Mouse (Mus musculus): Measurements from ENCODE around the gene Ggt1. TPM values are rescaled to one million over a fixed set of nuclear protein-coding genes. Genes with fewer than 3 reads are reported as not detected.

The Ggt1 gene
- polyA plus RNA-seq, 1 experiment from 2014 or later, result 13.8 TPM

DNA sequence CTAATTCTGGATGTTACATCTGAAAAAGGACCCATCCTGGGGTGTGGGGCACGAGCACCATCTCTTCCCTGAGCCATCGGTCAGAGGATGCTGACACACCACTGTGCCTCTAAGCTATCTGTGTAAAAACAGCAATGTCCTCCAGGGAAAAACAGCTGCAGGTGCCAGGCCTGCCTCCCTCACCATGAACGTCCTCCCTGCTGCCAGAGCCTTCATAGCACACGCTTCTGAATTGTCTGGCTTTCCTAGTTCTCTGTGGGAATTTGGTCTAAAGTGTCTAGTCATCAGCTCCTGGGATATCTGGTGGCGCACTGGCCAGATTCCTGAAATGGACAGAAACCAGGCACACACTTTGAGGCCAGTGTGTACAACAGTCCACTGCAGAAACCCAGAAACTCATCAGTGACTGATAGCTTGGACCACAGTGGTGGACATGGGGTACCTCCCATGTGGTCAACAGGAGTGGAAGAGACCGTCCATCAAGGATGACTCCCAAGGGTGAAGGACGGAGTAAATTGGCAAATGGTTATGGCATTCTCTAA is 38.9 kb downstream of the Ggt1 start:
- Histone ChIP-seq H3K9ac (no peak overlapping the region), H3K27ac (replicated peaks) (no peak overlapping the region), H3K9me3 (replicated peaks) (no peaks in the 10 kb centered on the region), H3K4me2 (no peak overlapping the region), H3K4me1 (replicated peaks) (no peaks in the 10 kb centered on the region), H3K36me3 (replicated peaks) (no peaks in the 10 kb centered on the region), H3K27me3 (no peaks in the 10 kb centered on the region), H3K4me3 (replicated peaks) (no peak overlapping the region)
- ATAC-seq (ENCODE audit: insufficient read depth), result no peak
- WGBS (ENCODE audit: insufficient replicate concordance), result 64% methylated on average over 7 of the region's 7 CpGs

DNA sequence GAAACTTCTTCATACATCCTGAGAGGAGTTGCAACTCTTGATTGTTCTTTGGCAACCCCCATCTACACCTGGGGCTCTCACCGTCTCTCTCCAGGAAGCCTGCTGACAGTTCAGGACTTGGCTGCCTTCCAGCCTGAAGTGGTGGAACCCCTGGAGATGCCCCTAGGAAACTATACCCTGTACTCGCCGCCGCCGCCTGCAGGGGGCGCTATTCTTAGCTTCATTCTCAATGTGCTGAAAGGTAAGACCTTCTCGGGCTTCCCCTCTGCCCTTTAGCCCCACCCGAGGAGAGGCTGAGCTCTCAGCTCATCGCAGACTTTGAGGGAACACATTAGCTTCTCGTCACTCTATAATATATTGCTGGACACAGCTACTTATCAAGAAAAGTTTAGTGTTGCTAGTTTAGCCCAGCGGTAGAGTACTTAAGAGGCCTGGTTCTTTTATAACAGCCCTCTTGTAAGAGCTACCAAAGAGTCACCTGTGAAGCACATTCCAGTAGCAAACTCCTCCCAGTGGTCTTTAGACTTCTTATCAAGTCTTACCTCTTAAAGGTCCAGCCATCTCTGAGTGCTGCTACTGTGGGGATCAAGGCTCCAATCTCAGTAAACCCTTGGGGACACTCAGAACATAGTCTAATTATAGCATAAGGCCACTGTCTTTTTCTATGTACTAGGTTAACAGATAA is 43.9 kb downstream of the Ggt1 start:
- Histone ChIP-seq H3K9ac (no peak overlapping the region), H3K4me3 (replicated peaks) (no peak overlapping the region), H3K27ac (replicated peaks) (no peak overlapping the region), H3K9me3 (replicated peaks) (no peaks in the 10 kb centered on the region), H3K27me3 (no peaks in the 10 kb centered on the region), H3K4me1 (replicated peaks) (no peaks in the 10 kb centered on the region), H3K36me3 (replicated peaks) (no peaks in the 10 kb centered on the region), H3K4me2 (no peak overlapping the region)
- WGBS (ENCODE audit: insufficient replicate concordance), result 25% methylated on average over 11 of the region's 11 CpGs
- no peak for ATAC-seq (ENCODE audit: insufficient read depth)

DNA sequence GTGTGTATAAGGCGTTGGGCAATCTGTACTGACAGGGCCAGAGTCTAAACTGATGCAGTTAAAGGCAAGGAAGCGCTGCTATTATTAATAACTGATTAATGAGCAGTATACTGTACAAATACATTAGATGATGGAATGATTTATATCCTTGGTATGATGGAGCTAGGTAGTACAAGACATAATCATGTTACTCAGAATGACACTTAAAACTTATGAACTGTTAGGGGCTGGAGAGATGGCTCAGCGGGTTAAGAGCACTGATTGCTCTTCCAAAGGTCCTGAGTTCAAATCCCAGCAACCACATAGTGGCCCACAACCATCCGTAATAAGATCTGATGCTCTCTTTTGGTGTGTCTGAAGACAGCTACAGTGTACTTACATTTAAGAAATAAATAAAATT is 45.8 kb downstream of the Ggt1 start:
- Histone ChIP-seq H3K4me3 (replicated peaks) (no peak overlapping the region), H3K4me2 (no peak overlapping the region), H3K36me3 (replicated peaks) (no peaks in the 10 kb centered on the region), H3K9me3 (replicated peaks) (no peaks in the 10 kb centered on the region), H3K4me1 (replicated peaks) (no peaks in the 10 kb centered on the region), H3K27ac (replicated peaks) (no peak overlapping the region), H3K27me3 (no peaks in the 10 kb centered on the region), H3K9ac (no peak overlapping the region)
- no peak for ATAC-seq (ENCODE audit: insufficient read depth)
- WGBS (ENCODE audit: insufficient replicate concordance), result 67% methylated on average over 4 of the region's 4 CpGs

- Histone ChIP-seq H3K9ac (no peak overlapping the region), H3K4me2 (no peak overlapping the region), H3K4me3 (replicated peaks) (no peak overlapping the region), H3K9me3 (replicated peaks) (no peaks in the 10 kb centered on the region), H3K36me3 (replicated peaks) (no peaks in the 10 kb centered on the region), H3K27me3 (no peaks in the 10 kb centered on the region), H3K27ac (replicated peaks) (no peak overlapping the region), H3K4me1 (replicated peaks) (no peaks in the 10 kb centered on the region)
- WGBS (ENCODE audit: insufficient replicate concordance), result 79% methylated on average over 11 of the region's 11 CpGs
- ATAC-seq (ENCODE audit: insufficient read depth), result no peak
Observed at GRCm38 (mm10) chr10:75608975-75609374, 47.6 kb downstream of the Ggt1 start.

GRCm38 (mm10) chr10:75610486-75610885 is 49.1 kb downstream of the Ggt1 start:
- H3K9ac ChIP-seq, result no peak overlapping the region
- no peak overlapping the region for H3K27ac ChIP-seq (replicated peaks)
- ATAC-seq (ENCODE audit: insufficient read depth), result no peak
- no peaks in the 10 kb centered on the region for H3K27me3 ChIP-seq
- 49% methylated on average over 7 of the region's 7 CpGs for WGBS (ENCODE audit: insufficient replicate concordance)
- no peaks in the 10 kb centered on the region for H3K36me3 ChIP-seq (replicated peaks)
- H3K9me3 ChIP-seq (replicated peaks), result no peaks in the 10 kb centered on the region
- H3K4me1 ChIP-seq (replicated peaks), result no peaks in the 10 kb centered on the region
- no peak overlapping the region for H3K4me2 ChIP-seq
- no peak overlapping the region for H3K4me3 ChIP-seq (replicated peaks)

DNA sequence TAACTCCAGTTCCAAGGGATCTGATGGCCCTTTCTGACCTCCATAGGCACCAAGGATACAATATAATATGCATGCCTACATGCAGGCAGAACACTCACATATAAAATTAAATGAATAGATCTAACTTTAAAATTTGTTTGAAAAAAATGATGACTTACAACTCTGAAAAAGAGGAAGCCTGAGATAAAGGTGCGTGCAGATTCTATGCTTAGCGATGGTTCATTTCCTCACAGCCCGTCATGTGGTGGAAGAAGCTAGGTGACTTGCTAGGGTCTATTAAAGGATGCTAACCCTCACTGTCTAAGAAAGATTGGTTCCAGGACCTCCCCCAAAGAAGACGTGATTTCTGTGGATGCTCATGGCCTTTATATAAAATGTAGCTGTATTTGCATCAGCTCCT is 54.6 kb downstream of the Ggt1 start:
- H3K4me3 ChIP-seq (replicated peaks), result no peak overlapping the region
- no peak overlapping the region for H3K27ac ChIP-seq (replicated peaks)
- ATAC-seq (ENCODE audit: insufficient read depth), result no peak
- H3K4me2 ChIP-seq, result no peak overlapping the region
- no peaks in the 10 kb centered on the region for H3K9me3 ChIP-seq (replicated peaks)
- no peaks in the 10 kb centered on the region for H3K4me1 ChIP-seq (replicated peaks)
- no peaks in the 10 kb centered on the region for H3K27me3 ChIP-seq
- WGBS (ENCODE audit: insufficient replicate concordance), result 48% methylated on average over 4 of the region's 4 CpGs
- no peak overlapping the region for H3K9ac ChIP-seq
- no peaks in the 10 kb centered on the region for H3K36me3 ChIP-seq (replicated peaks)

DNA sequence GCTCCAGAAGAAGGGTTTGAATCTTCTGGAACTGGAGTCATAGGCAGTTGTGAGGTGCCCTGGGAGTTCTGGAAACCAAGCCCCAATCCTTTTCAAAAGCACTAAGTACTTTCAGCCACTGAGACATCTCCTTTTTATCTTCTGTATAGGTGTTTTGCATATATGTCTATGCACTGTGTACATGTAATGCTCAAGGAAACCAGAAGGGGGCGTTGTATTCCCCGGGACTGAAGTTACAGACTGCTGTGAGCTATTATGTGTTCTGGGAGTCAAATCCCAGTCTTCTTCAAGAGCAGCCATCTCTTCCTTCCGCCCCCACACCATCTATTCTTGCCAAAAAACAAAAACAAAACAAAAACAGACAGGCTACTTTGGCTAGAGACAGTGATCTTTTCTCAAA is 59.4 kb downstream of the Ggt1 start:
- Histone ChIP-seq H3K9ac (no peak overlapping the region), H3K27ac (replicated peaks) (no peak overlapping the region), H3K9me3 (replicated peaks) (no peaks in the 10 kb centered on the region), H3K4me1 (replicated peaks) (no peaks in the 10 kb centered on the region), H3K36me3 (replicated peaks) (no peaks in the 10 kb centered on the region), H3K4me3 (replicated peaks) (no peak overlapping the region), H3K4me2 (no peak overlapping the region), H3K27me3 (no peaks in the 10 kb centered on the region)
- 36% methylated on average over 3 of the region's 3 CpGs for WGBS (ENCODE audit: insufficient replicate concordance)
- ATAC-seq (ENCODE audit: insufficient read depth), result no peak

- no peak for ATAC-seq (ENCODE audit: insufficient read depth)
- Histone ChIP-seq H3K27me3 (no peaks in the 10 kb centered on the region), H3K27ac (replicated peaks) (no peak overlapping the region), H3K4me1 (replicated peaks) (0 out of 2 replicates have a peak, but pooled peaks cover 3% of the 10 kb centered on the region), H3K9ac (no peak overlapping the region), H3K4me2 (no peak overlapping the region), H3K4me3 (replicated peaks) (no peak overlapping the region), H3K36me3 (replicated peaks) (no peaks in the 10 kb centered on the region), H3K9me3 (replicated peaks) (no peaks in the 10 kb centered on the region)
- 44% methylated on average over 6 of the region's 6 CpGs for WGBS (ENCODE audit: insufficient replicate concordance)
Observed at GRCm38 (mm10) chr10:75625920-75626319, 64.5 kb downstream of the Ggt1 start.

DNA sequence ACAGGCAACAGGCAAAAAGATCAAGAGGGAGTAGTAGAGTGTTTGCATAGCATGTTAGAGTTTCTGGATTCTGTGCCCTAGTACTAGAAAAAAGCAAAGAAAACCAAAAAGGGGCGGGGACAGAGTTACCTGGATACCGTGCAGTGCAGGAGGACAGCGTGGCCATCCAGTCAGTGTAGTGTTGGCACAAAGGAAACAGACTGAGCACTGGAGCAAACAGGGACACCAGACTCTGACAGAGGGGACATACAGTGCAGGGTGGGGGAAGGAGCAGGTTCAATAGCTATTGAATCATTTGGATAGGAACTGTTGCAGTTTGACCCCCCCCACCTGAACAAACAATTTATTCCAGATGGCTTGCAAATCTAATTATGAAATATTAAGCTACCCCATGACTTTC is 65.6 kb downstream of the Ggt1 start:
- no peaks in the 10 kb centered on the region for H3K27me3 ChIP-seq
- H3K4me2 ChIP-seq, result no peak overlapping the region
- no peaks in the 10 kb centered on the region for H3K9me3 ChIP-seq (replicated peaks)
- WGBS (ENCODE audit: insufficient replicate concordance), result 42% methylated on average over 3 of the region's 3 CpGs
- no peaks in the 10 kb centered on the region for H3K36me3 ChIP-seq (replicated peaks)
- ATAC-seq (ENCODE audit: insufficient read depth), result no peak
- H3K9ac ChIP-seq, result no peak overlapping the region
- 0 out of 2 replicates have a peak, but pooled peaks cover 3% of the 10 kb centered on the region for H3K4me1 ChIP-seq (replicated peaks)
- no peak overlapping the region for H3K27ac ChIP-seq (replicated peaks)
- no peak overlapping the region for H3K4me3 ChIP-seq (replicated peaks)

DNA sequence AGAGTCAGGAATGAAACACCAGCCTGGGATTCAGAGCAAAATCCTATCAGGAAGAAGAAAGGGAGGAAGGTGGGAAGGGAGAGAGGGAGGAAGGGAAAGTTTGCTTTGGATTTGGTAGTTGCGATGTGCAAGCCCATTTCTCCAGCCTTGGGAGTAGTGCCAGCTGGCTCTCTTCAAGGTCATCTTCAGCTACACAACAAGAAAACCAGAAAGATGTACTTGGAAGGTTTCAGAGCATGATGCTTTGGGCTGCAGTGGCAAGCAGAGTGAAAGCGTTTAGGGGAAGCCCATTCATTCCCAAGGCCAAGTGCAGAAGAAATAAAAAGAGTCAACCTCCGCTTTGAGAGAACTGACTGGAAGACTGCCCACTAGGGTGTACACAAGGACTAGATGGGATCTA is 66.1 kb downstream of the Ggt1 start:
- WGBS (ENCODE audit: insufficient replicate concordance), result 76% methylated on average over 3 of the region's 3 CpGs
- H3K9ac ChIP-seq, result no peak overlapping the region
- H3K27ac ChIP-seq (replicated peaks), result no peak overlapping the region
- 0 out of 2 replicates have a peak, but pooled peaks cover 3% of the 10 kb centered on the region for H3K4me1 ChIP-seq (replicated peaks)
- H3K9me3 ChIP-seq (replicated peaks), result no peaks in the 10 kb centered on the region
- H3K4me2 ChIP-seq, result no peak overlapping the region
- ATAC-seq (ENCODE audit: insufficient read depth), result no peak
- no peaks in the 10 kb centered on the region for H3K36me3 ChIP-seq (replicated peaks)
- peaks cover 1% of the 10 kb centered on the region; the same call in 1 of the 2 replicates for H3K27me3 ChIP-seq
- H3K4me3 ChIP-seq (replicated peaks), result no peak overlapping the region

GRCm38 (mm10) chr10:75632633-75633032 is 71.2 kb downstream of the Ggt1 start:
- no peaks in the 10 kb centered on the region for H3K9me3 ChIP-seq (replicated peaks)
- peaks cover 4% of the 10 kb centered on the region; the same call in 1 of the 2 replicates for H3K27me3 ChIP-seq
- no peaks in the 10 kb centered on the region for H3K36me3 ChIP-seq (replicated peaks)
- 56% methylated on average over 5 of the region's 5 CpGs for WGBS (ENCODE audit: insufficient replicate concordance)
- peaks cover 10% of the 10 kb centered on the region for H3K4me1 ChIP-seq (replicated peaks)
- H3K4me2 ChIP-seq, result no peak overlapping the region
- H3K4me3 ChIP-seq (replicated peaks), result no peak overlapping the region
- no peak overlapping the region for H3K9ac ChIP-seq
- no peak overlapping the region for H3K27ac ChIP-seq (replicated peaks)
- ATAC-seq (ENCODE audit: insufficient read depth), result no peak

DNA sequence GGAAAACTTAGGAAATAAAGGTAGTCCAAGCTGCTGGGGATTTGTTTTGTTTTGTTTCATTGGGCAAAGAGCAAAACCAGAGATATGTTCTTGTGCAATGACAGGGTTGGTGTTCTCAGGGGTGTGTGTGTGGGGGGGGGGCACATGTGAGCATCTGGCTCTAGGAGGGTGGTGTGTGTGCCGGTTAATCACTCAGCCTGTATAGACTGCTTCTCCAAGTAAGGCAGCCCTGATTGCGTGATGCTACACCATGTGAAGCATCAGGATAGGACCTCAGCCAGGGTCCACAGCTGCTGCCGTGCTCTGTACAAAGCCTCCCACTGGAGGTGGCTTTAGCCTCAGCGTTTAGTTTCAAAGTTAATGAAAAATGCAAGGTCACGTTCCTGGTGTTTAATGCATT is 71.6 kb downstream of the Ggt1 start:
- Histone ChIP-seq H3K27me3 (peaks cover 4% of the 10 kb centered on the region; the same call in 1 of the 2 replicates), H3K4me2 (no peak overlapping the region), H3K9ac (no peak overlapping the region), H3K4me1 (replicated peaks) (peaks cover 8% of the 10 kb centered on the region), H3K9me3 (replicated peaks) (no peaks in the 10 kb centered on the region), H3K27ac (replicated peaks) (no peak overlapping the region), H3K4me3 (replicated peaks) (no peak overlapping the region), H3K36me3 (replicated peaks) (no peaks in the 10 kb centered on the region)
- WGBS (ENCODE audit: insufficient replicate concordance), result 73% methylated on average over 5 of the region's 5 CpGs
- no peak for ATAC-seq (ENCODE audit: insufficient read depth)

Measured in liver, embryonic 15.5 days (tissue).